Mouse (Mus musculus): ENCODE measurements around the gene Klhl7. TPM values are rescaled to one million over a fixed set of nuclear protein-coding genes. Genes with fewer than 3 reads are reported as not detected.
A peak's percentile ranks its signal among the peaks of the same experiment; 100 is the strongest.

Klhl7 gene
- 0.09 and 0.28 TPM in 2 replicates for polyA plus RNA-seq (2012; rRNA removed)

DNA sequence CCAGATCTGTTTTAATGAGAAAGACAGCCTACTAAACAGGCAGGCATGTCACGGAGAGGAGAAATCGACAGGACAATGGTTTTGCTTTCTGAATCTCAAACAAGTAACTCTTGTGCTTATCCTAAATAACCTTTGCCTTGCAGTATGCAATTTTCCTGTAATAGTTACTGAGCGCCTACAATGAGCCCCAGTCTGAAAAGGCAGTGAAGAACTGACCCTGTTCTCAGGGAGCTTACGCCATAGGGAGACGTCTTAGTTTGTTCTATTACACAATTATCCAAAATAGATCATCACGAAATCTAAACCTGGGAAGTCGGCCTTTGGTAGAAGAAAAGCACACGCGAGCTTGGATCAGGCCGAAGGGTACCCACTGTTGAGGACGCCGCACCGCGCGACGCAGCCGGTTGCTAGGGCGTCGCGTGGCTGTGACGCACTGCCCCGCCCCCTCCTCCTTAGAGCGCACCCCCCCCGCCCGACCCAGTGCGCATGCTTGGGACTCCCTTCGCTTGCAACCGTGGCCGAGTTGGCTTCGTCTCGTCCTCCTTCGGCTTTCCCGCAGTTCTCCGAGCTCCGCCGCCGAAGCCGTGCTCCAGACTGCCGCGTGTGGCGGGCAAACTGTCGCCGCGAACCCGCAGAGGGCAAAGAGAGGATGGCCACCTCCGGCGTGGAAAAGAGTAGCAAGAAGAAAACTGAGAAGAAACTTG is at the start of gene Klhl7:
Klhl7 (plus strand) TSS at position 500 of the 704 bp plus-strand sequence.
- peak; percentile 48; the same call in 1 of the 2 replicates for TF ChIP-seq POLR2A (IDR thresholded peaks at IDR 0.05; ENCODE audit: low read depth, low read length)
- TF ChIP-seq CTCF (IDR thresholded peaks at IDR 0.05; ENCODE audit: extremely low read depth, insufficient read length, insufficient replicate concordance, low read depth, low read length): no peak
- 1% methylated on average over 47 of the region's 47 CpGs for WGBS

DNA sequence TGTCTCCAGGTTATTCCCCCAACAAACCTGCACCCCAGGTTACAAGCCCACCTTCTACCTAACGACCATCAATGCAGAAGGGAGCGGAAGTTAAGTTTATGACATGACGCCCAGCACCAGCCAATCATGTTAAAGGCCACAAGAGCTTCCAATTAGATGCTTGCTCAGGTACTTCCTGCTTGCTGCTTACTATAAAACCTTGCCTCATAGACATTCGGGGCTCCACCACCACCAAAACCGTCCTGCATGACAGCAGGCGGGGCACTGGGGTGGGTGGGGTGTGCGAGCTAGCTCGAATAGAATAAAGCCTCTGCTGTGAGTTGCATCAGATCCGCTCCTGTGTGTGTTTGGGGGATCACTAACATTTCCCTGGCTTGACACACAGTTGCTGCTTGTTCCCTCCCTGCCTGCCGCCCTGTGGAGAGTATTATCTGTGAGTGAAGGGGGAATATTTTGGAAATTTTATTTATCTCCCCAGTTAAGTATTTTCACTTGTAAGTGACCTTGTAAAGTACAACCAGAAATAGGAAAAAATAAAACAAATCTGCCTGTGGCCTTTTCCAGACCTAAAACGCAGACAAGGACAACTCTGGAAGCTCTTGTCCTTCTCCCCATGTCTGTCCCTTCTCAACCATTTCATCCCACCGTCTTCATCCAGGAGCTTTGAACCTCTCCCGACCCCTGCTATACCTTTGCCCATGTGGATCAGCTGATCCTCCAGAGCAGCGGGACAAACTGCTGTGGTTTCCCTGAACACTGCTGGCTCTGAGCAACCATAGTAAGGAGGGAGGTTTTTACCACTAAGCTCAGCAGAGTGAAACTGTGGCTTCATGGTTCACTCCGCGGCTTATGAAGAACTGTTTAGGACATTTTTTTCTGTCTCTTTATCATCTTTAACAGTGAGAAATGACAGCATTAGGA is 48.4 kb upstream of the Klhl7 start:
- no peak overlapping the region for H3K27ac ChIP-seq (ENCODE audit: insufficient read depth, low read depth, low read length)
- 53% methylated on average over 16 of the region's 16 CpGs for WGBS
- H3K36me3 ChIP-seq (ENCODE audit: control insufficient read depth, insufficient read depth, low read length): no peaks in the 10 kb centered on the region
- no peak for TF ChIP-seq POLR2A (IDR thresholded peaks at IDR 0.05; ENCODE audit: low read depth, low read length)
- no peak for TF ChIP-seq CTCF (IDR thresholded peaks at IDR 0.05; ENCODE audit: extremely low read depth, insufficient read length, insufficient replicate concordance, low read depth, low read length)
- H3K4me1 ChIP-seq (ENCODE audit: control insufficient read depth, insufficient read depth, insufficient read length, low read length): no peaks in the 10 kb centered on the region
- no peak overlapping the region for H3K4me3 ChIP-seq (ENCODE audit: low read depth, low read length)
- H3K27me3 ChIP-seq (ENCODE audit: control insufficient read depth, insufficient read depth, low read length): no peaks in the 10 kb centered on the region

More for the DNA sequence above, at the start of gene Klhl7:
- Histone ChIP-seq H3K36me3 (ENCODE audit: control insufficient read depth, insufficient read depth, low read length) (no peaks in the 10 kb centered on the region), H3K27me3 (ENCODE audit: control insufficient read depth, insufficient read depth, low read length) (no peaks in the 10 kb centered on the region), H3K27ac (ENCODE audit: insufficient read depth, low read depth, low read length) (no peak within 1 kb of the TSS; the same call in 1 of the 2 replicates), H3K4me1 (ENCODE audit: control insufficient read depth, insufficient read depth, insufficient read length, low read length) (no peaks in the 10 kb centered on the region), H3K4me3 (ENCODE audit: low read depth, low read length) (peak within 1 kb of the TSS; percentile 80)

DNA sequence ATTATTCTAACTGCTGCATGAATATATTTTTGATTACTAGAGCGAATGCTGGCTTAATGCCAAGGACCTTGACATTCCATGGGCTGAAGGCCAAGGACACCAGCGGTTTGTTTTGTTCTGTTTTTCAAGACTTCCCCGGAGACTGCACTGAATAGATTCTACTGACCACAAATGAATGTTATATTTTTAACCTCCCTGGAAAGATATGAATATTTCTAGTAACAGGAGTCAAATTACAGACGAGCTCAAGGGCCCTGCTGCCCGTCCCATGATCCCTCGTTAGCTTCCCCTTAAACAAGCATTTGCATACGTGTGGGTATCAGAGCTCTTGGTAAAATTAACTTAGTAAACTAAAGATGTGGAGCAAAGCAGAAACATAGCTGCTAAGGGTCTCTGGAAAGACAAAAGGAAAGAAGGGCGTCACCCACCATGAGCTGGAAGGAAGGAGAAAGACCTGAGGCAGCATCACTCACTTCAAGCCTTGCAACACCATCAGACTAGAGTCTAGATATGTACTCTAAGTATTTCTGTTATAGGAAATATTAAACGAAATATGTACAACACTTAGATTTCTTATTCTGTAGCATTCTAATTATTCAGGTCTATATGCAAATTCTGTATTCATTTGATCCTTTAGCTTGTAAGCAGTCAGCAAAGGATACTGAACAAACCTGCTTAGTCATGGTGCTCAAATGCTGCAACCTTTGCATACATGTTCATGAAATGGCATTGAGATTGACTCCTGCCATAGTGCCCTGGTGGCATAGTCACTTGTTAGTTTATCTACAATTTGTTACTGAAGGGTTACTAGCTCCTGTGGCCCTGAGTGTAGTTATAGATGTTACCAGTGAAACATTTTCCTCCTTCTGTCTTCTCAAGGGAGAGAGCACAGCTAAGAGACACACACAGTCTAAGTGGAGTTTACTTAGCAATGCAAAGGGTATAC is 46.9 kb upstream of the Klhl7 start:
- H3K27me3 ChIP-seq (ENCODE audit: control insufficient read depth, insufficient read depth, low read length): no peaks in the 10 kb centered on the region
- TF ChIP-seq CTCF (IDR thresholded peaks at IDR 0.05; ENCODE audit: extremely low read depth, insufficient read length, insufficient replicate concordance, low read depth, low read length) (no peak), POLR2A (IDR thresholded peaks at IDR 0.05; ENCODE audit: low read depth, low read length) (no peak)
- 47% methylated on average over 9 of the region's 9 CpGs for WGBS
- H3K27ac ChIP-seq (ENCODE audit: insufficient read depth, low read depth, low read length): no peak overlapping the region
- no peak overlapping the region for H3K4me3 ChIP-seq (ENCODE audit: low read depth, low read length)
- H3K36me3 ChIP-seq (ENCODE audit: control insufficient read depth, insufficient read depth, low read length): no peaks in the 10 kb centered on the region
- no peaks in the 10 kb centered on the region for H3K4me1 ChIP-seq (ENCODE audit: control insufficient read depth, insufficient read depth, insufficient read length, low read length)

DNA sequence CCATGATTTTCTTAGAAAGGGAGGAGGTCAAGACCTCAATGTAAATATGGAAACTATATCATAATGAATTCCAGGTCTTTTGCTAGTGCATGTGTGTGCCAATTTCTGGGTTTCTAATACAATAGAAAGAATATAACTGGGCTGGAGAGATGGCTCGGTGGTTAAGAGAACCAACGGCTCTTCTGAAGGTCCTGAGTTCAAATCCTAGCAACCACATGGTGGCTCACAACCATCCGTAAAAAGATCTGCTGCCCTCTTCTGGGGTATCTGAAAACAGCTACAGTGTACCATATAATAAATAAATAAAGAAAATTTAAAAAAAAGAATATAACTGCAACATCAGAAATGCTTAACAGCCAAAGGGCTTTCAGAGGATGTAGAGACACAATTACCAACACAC is 46.0 kb upstream of the Klhl7 start:
- H3K27me3 ChIP-seq (ENCODE audit: control insufficient read depth, insufficient read depth, low read length): no peaks in the 10 kb centered on the region
- no peak overlapping the region for H3K27ac ChIP-seq (ENCODE audit: insufficient read depth, low read depth, low read length)
- H3K4me3 ChIP-seq (ENCODE audit: low read depth, low read length): no peak overlapping the region
- 86% methylated on average over 3 of the region's 3 CpGs for WGBS
- no peak for TF ChIP-seq POLR2A (IDR thresholded peaks at IDR 0.05; ENCODE audit: low read depth, low read length)
- H3K4me1 ChIP-seq (ENCODE audit: control insufficient read depth, insufficient read depth, insufficient read length, low read length): no peaks in the 10 kb centered on the region
- no peaks in the 10 kb centered on the region for H3K36me3 ChIP-seq (ENCODE audit: control insufficient read depth, insufficient read depth, low read length)

DNA sequence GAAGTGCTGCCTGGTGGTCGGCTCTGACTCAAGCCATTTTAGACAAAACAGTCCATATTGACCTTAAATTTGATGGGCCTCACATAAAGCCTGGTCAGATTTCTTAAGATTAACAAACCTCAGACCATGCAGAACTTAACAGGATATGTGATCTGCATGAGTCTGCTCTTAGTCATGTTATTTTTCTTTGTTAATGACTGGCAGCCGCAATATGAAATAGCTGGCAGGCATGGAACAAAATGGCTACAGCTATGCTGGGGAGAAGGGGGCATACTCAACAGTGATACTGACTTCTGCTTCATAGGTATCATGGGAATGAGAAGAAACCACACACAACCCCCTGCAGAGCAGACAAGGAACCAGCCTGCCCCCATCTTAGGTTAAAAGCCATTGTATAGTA is 43.5 kb upstream of the Klhl7 start:
- no peak overlapping the region for H3K27ac ChIP-seq (ENCODE audit: insufficient read depth, low read depth, low read length)
- no peaks in the 10 kb centered on the region for H3K4me1 ChIP-seq (ENCODE audit: control insufficient read depth, insufficient read depth, insufficient read length, low read length)
- no peaks in the 10 kb centered on the region for H3K27me3 ChIP-seq (ENCODE audit: control insufficient read depth, insufficient read depth, low read length)
- TF ChIP-seq POLR2A (IDR thresholded peaks at IDR 0.05; ENCODE audit: low read depth, low read length) (no peak), CTCF (IDR thresholded peaks at IDR 0.05; ENCODE audit: extremely low read depth, insufficient read length, insufficient replicate concordance, low read depth, low read length) (no peak)
- H3K36me3 ChIP-seq (ENCODE audit: control insufficient read depth, insufficient read depth, low read length): no peaks in the 10 kb centered on the region
- 91% methylated on average over 2 of the region's 2 CpGs for WGBS
- no peak overlapping the region for H3K4me3 ChIP-seq (ENCODE audit: low read depth, low read length)

DNA sequence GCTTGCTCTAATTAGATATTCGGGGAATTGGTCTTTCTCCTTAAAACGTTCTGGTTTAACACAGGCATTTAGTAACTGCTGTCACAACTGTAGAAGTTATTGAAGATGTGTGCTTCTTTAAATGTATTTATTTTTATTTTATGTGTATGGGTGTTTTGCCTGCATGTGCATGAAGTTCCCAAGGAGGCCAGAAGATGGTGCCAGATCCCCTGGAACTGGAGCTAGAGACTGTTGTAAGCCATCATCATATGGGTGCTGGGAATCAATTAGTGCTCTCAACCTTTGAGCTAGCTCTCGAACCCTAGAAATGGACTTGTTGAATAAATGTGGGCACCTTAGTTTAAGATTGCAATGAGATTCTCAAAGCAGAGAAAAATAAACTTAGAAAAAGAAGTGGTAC is 42.8 kb upstream of the Klhl7 start:
- Histone ChIP-seq H3K4me3 (ENCODE audit: low read depth, low read length) (no peak overlapping the region), H3K4me1 (ENCODE audit: control insufficient read depth, insufficient read depth, insufficient read length, low read length) (no peaks in the 10 kb centered on the region), H3K27me3 (ENCODE audit: control insufficient read depth, insufficient read depth, low read length) (no peaks in the 10 kb centered on the region), H3K36me3 (ENCODE audit: control insufficient read depth, insufficient read depth, low read length) (no peaks in the 10 kb centered on the region), H3K27ac (ENCODE audit: insufficient read depth, low read depth, low read length) (no peak overlapping the region)
- TF ChIP-seq CTCF (IDR thresholded peaks at IDR 0.05; ENCODE audit: extremely low read depth, insufficient read length, insufficient replicate concordance, low read depth, low read length) (no peak), POLR2A (IDR thresholded peaks at IDR 0.05; ENCODE audit: low read depth, low read length) (no peak)
- WGBS: 78% methylated on average over 3 of the region's 3 CpGs

Data from small intestine, adult 2 months (tissue).